Mouse (Mus musculus): ENCODE data around the gene Rabl3. TPM values are rescaled to one million over a fixed set of nuclear protein-coding genes. Genes with fewer than 3 reads are reported as not detected.

Rabl3 gene
- total RNA-seq, 2 experiments from 2014 or later: 8.1 to 9.4 TPM

DNA sequence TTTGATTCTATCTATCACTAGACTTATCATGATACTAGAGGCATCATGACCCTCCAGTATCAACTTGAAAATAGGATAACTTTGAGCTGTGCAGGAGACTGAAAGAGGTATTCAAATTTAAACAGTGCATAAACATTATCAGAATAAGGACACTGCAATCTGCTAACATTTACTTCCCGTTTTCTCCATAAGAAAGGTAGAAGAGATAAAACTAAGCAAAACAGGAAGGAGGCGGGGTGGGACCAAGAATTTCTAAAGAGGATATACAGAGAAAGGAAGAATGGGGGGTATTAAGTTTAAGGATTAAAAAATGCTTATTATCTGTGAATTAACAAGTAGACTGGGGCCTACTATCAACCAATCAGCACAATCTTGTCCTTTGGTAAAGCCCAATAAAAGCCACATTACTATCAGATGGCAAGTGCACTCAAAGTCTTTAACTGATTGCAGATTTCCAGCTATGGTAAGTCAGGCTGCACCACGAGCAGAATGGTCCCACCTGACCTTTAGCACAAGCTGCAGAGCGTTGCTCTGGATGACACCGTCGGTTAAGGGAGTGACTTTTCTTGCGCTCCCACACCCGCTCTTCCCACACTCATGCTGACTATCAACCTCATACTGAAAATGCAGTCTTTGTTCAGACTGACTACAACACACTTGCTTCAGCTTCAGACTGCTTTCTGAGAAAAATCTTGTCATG lies 6.2 kb upstream of the Rabl3 start:
- intact Hi-C loops (cut with DNase I): no loop called here
- DNase-seq (ENCODE audit: low spot score in 2 of 2): no peak

DNA sequence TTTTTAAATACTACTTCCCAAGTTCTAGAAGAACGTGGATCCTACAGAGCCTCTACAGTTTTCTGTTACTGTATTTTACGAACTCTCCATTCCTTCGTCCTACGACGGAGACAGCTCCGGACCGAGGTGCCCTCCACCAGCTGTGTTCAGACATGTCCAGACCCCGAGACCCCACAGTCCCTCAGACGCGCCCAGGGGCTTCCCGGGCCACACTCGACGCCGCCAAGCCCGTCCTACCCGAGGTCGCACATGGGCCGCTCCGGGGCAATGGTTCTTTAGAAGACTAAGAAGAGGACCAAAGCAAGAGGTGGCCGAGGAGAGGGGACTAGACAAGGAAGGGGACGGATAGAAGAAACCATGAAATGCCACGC lies 460 bp upstream of the Rabl3 start:
- DNase-seq (ENCODE audit: low spot score in 2 of 2): no peak
- intact Hi-C loops (cut with DNase I): no loop called here

DNA sequence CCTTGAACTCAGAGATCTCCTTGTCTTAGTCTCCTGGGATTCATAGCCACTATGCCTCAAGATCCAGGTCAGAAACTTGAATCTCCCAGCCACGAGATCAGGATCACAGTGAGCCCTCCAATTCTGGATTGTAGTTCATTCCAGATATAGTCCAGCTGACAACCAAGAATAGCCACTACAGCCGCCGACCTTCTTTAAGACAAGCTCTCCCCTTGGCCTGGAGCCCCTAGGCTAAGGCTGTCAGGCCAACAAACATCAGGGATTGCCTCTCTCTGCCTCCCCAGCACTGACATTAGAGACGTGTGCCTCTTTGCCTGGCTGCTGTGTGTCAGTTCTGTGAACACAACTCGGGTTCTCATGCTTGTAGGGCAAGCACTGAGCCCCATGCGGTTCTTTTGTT lies 1.1 kb downstream of the Rabl3 start:
- intact Hi-C loops (cut with DNase I): no loop called here
- no peak for DNase-seq (ENCODE audit: low spot score in 2 of 2)

DNA sequence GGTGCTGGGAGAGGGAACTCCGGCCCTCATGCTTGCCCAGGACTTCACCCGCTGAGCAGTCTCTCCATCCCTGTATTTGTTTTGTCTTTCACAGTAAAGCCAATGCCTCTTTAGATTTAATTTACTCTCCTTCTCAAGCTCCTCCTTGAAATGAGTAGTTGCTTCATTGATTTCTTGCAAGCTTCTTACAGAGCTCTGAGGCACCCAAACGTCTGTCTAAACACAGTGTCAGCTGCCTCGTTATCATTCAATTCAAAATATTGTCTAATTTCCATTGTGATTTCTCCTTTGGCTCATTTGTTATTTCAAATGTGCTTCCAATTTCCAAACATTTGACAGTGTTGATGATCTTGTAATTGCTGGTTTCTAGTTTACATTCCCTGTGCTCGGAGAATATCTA lies 6.6 kb downstream of the Rabl3 start:
- no peak for DNase-seq (ENCODE audit: low spot score in 2 of 2)
- intact Hi-C loops (cut with DNase I): no loop called here

DNA sequence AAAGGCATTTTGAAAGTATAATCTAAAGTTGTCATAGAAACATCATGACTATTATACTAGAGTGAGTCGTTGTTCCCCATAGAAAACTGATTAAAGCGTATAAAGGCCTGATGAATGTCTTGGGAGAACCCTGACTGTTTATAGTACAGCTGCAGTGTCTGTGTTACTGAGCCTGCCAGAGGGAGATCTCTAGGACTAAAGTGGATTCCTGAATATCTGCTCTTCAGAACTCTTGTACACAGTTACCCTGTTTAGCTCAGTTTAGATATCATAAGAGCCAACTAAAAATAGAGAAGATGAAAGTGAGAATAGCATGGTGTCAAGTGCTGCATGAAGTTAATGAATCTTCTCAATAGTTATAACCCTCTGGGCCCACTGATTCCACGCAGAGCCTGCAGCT lies 10.6 kb downstream of the Rabl3 start:
- intact Hi-C loops (cut with DNase I): no loop called here

DNA sequence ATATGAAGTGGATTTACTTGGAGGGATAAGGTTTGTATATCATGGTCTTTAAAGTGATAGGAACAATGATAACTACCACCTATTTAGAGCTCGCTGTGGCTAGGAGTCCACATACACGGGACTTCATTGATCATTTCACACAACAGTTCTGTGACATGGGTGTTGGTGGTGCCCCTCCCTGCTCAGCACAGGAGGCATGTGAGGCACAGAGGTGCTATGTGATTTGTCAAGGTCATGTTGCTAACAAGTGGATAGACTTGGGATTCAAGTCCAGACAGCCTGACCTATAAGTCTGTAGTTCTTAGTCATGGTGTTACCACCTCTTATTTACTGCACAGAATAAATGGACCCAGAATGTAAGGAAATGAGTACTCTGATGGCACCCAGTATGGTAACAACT lies 11.3 kb downstream of the Rabl3 start:
- intact Hi-C loops (cut with DNase I): no loop called here
- no peak for DNase-seq (ENCODE audit: low spot score in 2 of 2)

More for the DNA sequence above, 10.6 kb downstream of the Rabl3 start:
- DNase-seq (ENCODE audit: low spot score in 2 of 2): no peak

DNA sequence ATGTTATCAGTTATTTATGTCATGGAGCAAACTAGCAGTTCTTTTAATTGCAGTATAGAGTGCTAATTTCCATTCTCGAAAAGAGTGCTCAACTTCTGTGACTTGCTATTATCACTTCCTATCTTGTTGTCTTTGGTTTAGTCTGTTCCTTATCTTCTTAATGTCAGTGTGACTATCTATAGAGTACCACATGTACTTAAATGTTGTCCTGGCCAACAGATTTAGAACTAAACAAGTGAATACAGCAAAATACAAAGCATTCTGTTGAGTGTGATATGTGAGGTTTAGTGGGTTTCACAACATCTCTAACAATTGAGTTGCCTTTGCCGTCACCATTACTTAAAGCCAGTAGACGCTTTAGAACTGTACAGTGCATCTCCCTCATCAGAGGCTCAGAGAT lies 13.1 kb downstream of the Rabl3 start:
- no peak for DNase-seq (ENCODE audit: low spot score in 2 of 2)
- intact Hi-C loops (cut with DNase I): no loop called here

DNA sequence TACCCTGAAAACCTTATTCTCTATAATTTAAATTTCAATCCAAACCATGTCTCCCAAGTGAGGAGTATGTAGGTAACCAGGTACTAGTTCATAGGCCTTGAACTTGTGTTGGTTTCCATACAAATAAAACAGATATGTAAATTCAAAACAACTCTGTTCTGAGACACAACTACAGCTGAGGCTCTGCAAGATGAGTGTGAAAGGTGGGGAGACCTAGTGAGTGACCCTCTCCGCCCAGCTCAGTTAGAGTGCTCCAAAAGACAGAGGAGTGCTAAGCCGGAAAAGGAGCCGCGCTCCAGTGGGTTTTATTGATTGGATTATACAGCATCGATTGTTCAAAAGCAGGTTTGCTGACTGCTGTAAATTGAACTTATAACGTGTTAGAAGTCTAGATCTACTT lies 22.7 kb downstream of the Rabl3 start:
- no peak for DNase-seq (ENCODE audit: low spot score in 2 of 2)
- intact Hi-C loops (cut with DNase I): no loop called here

DNA sequence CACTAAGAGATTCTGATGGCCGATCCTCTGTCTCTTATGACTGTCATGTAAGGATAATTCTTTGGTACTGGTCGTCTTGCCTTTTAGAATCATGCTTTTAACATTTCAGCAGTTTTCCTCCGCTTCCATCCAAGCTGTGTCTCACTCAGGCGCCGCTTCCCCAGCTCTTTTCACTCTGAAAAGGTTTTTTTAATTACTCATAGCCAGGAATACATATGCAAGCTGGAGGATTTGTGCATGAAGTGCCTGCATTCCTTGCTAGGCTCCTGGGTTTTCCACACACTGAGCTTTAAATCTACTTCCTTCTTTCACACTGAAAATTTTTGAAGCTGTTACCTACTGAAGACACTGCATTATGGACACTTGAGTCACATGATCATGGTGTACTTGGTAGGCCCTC lies 23.3 kb downstream of the Rabl3 start:
- DNase-seq (ENCODE audit: low spot score in 2 of 2): peak; percentile 26 to 66
- intact Hi-C loops (cut with DNase I): no loop called here

DNA sequence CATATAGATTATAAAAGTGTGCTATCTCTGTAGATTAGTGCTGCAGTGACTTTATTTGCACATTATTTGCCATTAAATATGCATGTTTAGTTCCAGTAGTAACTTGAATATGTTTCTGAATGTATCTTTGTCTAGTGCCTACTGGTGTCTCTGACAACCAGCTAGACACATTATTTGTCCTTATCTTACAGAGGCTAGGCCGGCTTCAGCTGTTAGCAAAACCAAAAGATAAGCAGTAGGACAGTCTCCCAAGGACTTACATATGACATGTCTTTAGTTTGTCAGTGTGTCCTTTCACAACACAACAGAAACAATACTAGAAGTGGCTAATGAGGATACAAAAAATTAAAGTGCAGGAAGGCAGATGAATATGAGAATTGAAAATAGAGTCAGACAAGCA lies 25.4 kb downstream of the Rabl3 start:
- no peak for DNase-seq (ENCODE audit: low spot score in 2 of 2)
- intact Hi-C loops (cut with DNase I): no loop called here

DNA sequence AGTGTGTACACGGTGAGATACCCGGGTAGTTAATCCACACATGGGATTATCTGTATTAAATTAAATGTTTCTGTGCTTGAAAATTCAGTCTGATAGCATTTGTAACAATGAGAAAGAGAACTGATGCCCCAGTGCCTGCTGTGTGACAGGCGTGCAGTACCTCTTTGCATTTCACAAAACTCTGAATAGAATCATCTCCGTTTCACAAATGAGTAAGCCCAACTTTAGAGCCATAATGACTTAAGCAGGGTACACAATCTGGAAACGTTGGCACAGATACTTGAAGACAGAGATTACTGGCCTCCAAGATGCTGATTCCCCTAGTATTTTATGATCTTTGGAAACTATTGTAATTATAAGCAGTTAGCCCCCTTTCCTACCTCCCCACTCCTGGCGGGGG lies 26.4 kb downstream of the Rabl3 start:
- intact Hi-C loops (cut with DNase I): no loop called here
- peak in 1 of 2 experiments; percentile 46 for DNase-seq (ENCODE audit: low spot score in 2 of 2)

DNA sequence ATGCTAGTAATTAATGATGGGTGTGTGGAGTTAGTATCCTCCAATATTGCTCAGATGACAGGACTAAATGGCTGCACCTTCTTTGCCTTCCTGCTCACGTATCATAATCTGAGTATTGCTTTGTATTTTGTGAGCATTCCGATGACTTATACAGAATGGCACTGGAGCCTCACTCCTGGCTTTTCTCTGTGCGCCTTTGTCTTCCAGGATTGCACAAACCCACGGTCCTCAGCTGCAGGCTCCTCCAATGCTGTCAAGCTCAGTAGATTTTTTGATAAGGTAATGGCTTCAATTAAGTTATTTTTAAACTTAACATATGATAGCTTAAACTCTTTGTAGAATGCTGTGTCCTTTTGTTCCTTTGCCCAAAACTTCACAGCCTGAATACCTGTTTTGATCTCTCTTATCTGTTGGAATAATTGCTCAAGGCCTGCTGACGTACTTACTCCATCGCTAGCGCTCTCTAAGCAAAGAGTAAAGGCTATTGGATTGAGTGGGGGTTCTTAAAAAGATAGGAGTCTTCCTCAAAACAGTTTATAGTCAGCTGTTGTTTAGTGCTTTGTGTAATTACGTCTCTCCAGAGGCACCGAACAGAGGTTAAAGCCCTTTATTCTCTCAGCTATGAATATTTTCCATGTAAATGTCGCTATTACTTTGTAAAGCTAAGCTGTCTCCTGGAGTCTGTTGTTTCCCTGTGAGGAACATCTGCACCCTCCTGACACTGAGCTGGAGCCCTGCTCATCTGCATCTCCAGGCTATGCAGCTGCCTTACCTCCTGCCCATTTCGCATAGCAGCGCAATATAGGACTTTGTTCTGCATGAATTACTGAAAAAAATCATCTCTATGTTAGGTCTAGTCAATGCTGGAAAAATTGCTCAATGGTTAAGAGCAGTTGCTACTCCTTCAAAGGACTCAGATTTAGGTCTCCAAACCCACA lies 27.7 kb downstream of the Rabl3 start:
- no peak for DNase-seq (ENCODE audit: low spot score in 2 of 2)
- intact Hi-C loops (cut with DNase I): no loop called here

DNA sequence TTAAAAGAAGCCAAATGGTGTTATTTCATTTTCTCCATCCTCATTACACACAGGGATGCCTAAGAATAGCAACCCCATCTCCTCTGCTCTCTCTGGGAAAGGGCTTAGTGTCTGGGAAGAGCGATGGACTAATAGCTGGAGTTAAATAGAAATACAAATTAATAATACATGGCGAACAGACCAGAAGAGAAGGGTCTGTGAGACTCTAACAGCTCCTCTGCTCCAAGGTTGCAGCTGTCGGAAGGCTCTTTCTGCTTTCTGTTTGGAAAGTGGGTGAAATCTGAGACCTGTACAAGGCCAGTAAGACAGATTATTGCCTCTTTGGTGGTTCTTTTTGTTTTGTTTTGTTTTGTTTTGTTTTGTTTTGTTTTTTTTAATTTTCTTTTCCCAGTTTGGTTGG lies 31.9 kb downstream of the Rabl3 start:
- no peak for DNase-seq (ENCODE audit: low spot score in 2 of 2)
- intact Hi-C loops (cut with DNase I): no loop called here

DNA sequence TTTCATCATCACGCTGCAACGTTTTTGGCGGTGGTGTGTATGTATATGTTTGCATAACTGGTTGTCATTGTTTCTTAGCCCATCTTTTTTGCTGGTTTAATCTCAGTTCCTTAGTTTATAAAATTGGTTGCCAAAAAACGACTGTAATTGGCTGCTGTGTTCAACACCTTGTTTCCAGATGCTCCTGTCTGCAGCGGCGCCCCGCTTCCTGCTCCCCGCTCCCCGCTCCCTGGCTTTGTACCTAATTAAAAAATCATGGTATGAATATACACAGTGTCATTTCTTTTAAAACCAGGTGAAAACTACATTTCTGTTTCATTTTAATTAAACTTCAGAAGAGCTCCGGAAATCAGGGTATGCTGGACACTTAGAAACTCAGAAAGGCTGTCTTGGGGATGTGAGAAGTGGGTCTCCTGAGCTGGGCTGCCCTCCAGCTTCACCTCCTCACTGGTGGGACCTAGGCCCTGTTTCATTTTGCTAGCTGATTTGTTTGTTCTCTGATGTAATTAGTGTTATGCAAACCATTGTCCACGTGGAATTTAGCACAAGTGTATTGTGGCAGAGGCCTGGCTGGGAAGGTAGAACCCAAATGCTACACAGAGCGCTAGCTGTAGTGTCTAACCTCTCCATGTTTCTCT lies 32.6 kb downstream of the Rabl3 start:
- no peak for DNase-seq (ENCODE audit: low spot score in 2 of 2)
- intact Hi-C loops (cut with DNase I): no loop called here

DNA sequence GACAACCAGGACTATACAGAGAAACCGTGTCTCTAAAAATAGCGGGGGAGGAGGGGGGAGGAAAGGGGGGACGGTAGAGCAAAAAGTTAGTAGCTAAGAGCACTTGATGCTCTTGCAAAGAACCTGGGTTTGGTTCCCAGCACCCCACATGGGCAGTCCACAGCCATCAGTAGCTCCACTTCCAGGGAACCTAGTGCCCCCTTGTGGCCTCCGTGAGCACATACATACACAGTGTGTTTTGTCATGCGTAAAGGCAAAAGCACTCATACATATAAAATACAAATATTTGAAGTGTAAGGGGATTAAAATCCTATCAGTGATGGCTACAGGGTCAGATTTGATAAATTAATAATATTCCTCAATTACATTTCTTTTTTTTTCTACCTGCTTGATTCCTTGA lies 33.4 kb downstream of the Rabl3 start:
- intact Hi-C loops (cut with DNase I): no loop called here

DNA sequence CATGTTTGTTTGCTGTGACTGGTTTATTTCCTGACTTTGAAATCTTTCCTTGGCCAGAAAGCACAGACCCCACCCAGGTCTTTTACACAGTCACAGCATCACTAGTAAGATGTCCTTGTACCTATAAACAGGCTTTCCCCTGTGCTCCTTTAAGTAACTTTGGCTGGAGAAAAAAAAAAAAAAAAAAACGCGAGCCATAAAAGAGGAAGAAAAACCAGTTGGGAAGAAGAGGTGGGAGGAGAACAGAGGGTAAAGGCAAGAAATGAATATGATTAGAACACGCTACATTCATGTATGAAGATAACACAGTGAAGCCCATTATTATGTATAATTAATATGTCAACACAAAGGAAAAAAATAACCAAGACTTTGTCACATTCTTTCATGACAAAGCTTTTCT lies 35.6 kb downstream of the Rabl3 start:
- intact Hi-C loops (cut with DNase I): no loop called here
- DNase-seq (ENCODE audit: low spot score in 2 of 2): no peak

More for the DNA sequence above, 33.4 kb downstream of the Rabl3 start:
- DNase-seq (ENCODE audit: low spot score in 2 of 2): no peak

DNA sequence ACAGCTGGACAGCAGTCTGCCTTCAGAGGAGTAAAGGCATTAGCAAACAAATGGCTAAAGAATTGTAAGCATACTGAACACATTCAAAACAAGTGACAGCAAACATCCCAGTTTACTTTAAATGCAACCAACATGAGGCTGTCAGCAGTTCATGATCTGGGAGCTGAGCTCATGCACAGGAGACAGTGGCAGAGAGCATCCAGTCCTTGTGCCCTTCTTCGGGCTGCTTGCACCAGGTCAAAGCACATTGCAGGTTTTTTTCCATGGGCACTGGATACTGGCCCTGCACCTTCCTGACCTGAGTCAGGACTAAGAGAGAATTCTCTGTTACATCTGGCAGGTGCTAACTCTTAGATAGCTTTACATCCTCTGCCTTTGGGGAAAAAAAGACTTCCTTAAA lies 39.9 kb downstream of the Rabl3 start:
- DNase-seq (ENCODE audit: low spot score in 2 of 2): no peak
- intact Hi-C loops (cut with DNase I): no loop called here

DNA sequence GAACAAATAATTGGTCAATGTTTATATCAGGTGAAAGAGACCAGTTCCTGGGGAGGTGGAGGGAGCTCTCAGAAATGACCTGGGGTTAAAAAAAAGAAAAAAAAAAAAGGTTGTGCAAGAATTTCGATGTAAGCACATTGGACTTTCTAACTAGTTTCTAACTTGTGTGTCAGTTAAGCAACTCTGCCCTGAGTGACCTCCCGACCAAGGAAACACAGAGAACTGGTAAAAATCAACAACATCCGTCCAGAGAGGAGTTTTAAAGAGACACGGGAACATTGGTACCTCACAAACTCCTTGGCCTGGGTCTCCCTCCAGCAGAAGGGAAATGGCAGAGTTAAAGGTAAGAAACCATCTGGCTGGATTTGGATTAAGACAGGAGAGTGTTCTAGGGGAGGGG lies 40.3 kb downstream of the Rabl3 start, which contains the start of gene Hgd:
Gene Hgd (plus strand): TSS at position 160 of the 400 bp plus-strand sequence.
- no peak for DNase-seq (ENCODE audit: low spot score in 2 of 2)
- intact Hi-C loops (cut with DNase I): no loop called here

DNA sequence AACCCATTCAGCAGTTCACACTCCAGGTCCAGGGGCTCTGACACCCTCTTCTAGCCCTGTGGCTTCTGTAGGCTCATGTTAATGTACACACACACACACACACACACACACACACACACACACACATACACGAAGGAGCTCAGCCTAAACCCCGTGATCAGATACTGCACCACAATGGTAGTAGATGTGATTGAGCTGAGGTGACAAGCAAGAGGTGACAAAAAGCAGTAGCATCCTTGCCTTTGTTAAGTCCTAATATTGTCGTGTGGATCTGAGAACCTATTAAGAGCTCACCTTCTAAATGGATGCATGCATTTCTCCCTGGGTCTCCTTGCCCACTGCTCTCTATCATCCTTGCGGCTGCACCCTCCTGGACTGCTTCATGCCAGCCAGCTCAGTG lies 41.0 kb downstream of the Rabl3 start:
- intact Hi-C loops (cut with DNase I): no loop called here
- DNase-seq (ENCODE audit: low spot score in 2 of 2): no peak

DNA sequence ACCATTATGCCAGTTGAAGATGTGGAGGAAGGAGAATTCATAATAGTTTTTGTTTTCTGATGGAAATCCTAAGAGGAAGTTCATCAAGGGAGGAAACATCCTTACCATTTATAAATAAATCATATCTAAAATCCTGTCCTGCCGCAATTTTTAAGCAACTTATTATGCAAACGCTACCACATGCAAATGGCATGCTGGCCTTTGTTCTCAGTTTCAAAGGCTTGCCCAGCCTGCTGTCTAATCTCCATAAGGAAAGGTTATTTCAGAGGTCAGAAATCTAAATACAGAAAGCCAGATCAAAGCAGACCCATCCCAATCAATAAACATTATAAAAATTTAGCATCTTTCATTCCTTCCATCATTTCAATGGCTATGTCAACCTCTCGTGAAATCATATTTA lies 42.2 kb downstream of the Rabl3 start:
- no peak for DNase-seq (ENCODE audit: low spot score in 2 of 2)
- intact Hi-C loops (cut with DNase I): no loop called here

Data from left cerebral cortex, postnatal 14 days (tissue).